Mouse (Mus musculus): ENCODE results near the gene Slc44a1. TPM values are rescaled to one million over a fixed set of nuclear protein-coding genes. Genes with fewer than 3 reads are reported as not detected.
A peak's percentile ranks its signal among the peaks of the same experiment; 100 is the strongest.

Gene Slc44a1
- polyA plus RNA-seq, 1 experiment from 2014 or later, result 19.1 TPM

DNA sequence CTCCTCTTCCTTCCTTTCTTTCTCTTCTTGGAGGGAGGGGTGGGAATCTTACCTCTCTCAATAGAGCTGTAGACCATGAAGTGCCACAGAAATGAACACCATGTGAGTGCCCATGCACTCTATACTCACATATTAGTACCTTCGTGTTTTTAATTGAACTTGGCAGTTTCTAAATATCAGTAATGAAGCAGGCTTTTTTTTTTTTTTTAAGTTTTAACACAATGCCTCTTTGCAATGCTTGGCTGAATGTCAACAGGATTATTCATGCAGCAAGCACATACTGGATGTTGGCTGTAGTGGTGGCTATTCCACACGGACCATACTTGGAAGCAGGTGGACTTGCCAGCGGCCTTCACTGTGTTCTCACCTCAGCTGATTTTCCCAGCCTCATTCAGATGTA lies 195.1 kb downstream of the Slc44a1 start:
- H3K4me1 ChIP-seq, result peaks cover 60% of the 10 kb centered on the region
- H3K36me3 ChIP-seq (replicated peaks), result peaks cover 6% of the 10 kb centered on the region; the same call in 1 of the 2 replicates
- H3K9me3 ChIP-seq, result no peaks in the 10 kb centered on the region
- H3K27ac ChIP-seq, result no peak overlapping the region
- no peak overlapping the region for H3K4me3 ChIP-seq (replicated peaks)
- H3K4me2 ChIP-seq, result no peak overlapping the region
- 49% methylated on average over 3 of the region's 3 CpGs for WGBS
- no peak overlapping the region for H3K9ac ChIP-seq
- ATAC-seq (ENCODE audit: low FRiP score), result no peak
- no peaks in the 10 kb centered on the region for H3K27me3 ChIP-seq

- H3K4me1 ChIP-seq, result peaks cover 53% of the 10 kb centered on the region
- H3K36me3 ChIP-seq (replicated peaks), result peaks cover 12% of the 10 kb centered on the region
- H3K27me3 ChIP-seq, result no peaks in the 10 kb centered on the region
- ATAC-seq (ENCODE audit: low FRiP score), result peak; percentile 48
- no peaks in the 10 kb centered on the region for H3K9me3 ChIP-seq
- H3K4me2 ChIP-seq, result peak overlapping the region; percentile 4; the same call in 1 of the 2 replicates
- H3K4me3 ChIP-seq (replicated peaks), result no peak overlapping the region
- 44% methylated on average over 7 of the region's 7 CpGs for WGBS
- H3K9ac ChIP-seq, result no peak overlapping the region
- H3K27ac ChIP-seq, result peak overlapping the region; percentile 75
Observed at GRCm38 (mm10) chr4:53637269-53637909, 197.2 kb downstream of the Slc44a1 start.

- Histone ChIP-seq H3K4me2 (no peak overlapping the region), H3K9me3 (no peaks in the 10 kb centered on the region), H3K9ac (no peak overlapping the region), H3K4me1 (peaks cover 41% of the 10 kb centered on the region), H3K36me3 (replicated peaks) (peaks cover 12% of the 10 kb centered on the region), H3K4me3 (replicated peaks) (no peak overlapping the region), H3K27ac (no peak overlapping the region), H3K27me3 (no peaks in the 10 kb centered on the region)
- WGBS, result 93% methylated on average over 7 of the region's 7 CpGs
- ATAC-seq (ENCODE audit: low FRiP score), result no peak
Observed at GRCm38 (mm10) chr4:53638549-53639123, 198.4 kb downstream of the Slc44a1 start.

GRCm38 (mm10) chr4:53658029-53658428 lies 217.8 kb downstream of the Slc44a1 start:
- Histone ChIP-seq H3K9me3 (no peaks in the 10 kb centered on the region), H3K27me3 (no peaks in the 10 kb centered on the region), H3K36me3 (replicated peaks) (peaks cover 35% of the 10 kb centered on the region), H3K4me1 (no peaks in the 10 kb centered on the region), H3K4me3 (replicated peaks) (no peak overlapping the region), H3K27ac (no peak overlapping the region), H3K4me2 (no peak overlapping the region), H3K9ac (no peak overlapping the region)
- no peak for ATAC-seq (ENCODE audit: low FRiP score)
- 66% methylated on average over 3 of the region's 3 CpGs for WGBS

- Histone ChIP-seq H3K9me3 (no peaks in the 10 kb centered on the region), H3K27me3 (no peaks in the 10 kb centered on the region), H3K4me1 (no peaks in the 10 kb centered on the region), H3K27ac (no peak overlapping the region), H3K9ac (no peak overlapping the region), H3K4me2 (no peak overlapping the region), H3K36me3 (replicated peaks) (peaks cover 27% of the 10 kb centered on the region), H3K4me3 (replicated peaks) (no peak overlapping the region)
- no peak for ATAC-seq (ENCODE audit: low FRiP score)
Observed at GRCm38 (mm10) chr4:53660711-53661110, 220.5 kb downstream of the Slc44a1 start.

Other genes starting within 250 kb of the Slc44a1 start
- 47.2 and 52.2 TPM in 2 replicates for gene Fsd1l, start 191.1 kb downstream of the Slc44a1 start, polyA plus RNA-seq (2016; fragmentation: Nextera tagmentation; extraction: Ambion mirVana)